Mouse (Mus musculus): ENCODE results near the gene Trp53i13. TPM values are rescaled to one million over a fixed set of nuclear protein-coding genes. Genes with fewer than 3 reads are reported as not detected.
A peak's percentile ranks its signal among the peaks of the same experiment; 100 is the strongest.

Trp53i13 gene
- polyA plus RNA-seq, 1 experiment from 2014 or later = 15.0 TPM

GRCm38 (mm10) chr11:77465111-77465510, 50.7 kb downstream of the Trp53i13 start:
- H3K4me2 ChIP-seq (replicated peaks) = no peak overlapping the region
- no peak overlapping the region for H3K4me3 ChIP-seq
- ATAC-seq (replicated peaks) = no peak
- H3K4me1 ChIP-seq = peaks cover 19% of the 10 kb centered on the region
- H3K9ac ChIP-seq (replicated peaks) = no peak overlapping the region
- 0 out of 2 replicates have a peak, but pooled peaks cover under 1% of the 10 kb centered on the region for H3K36me3 ChIP-seq
- H3K27ac ChIP-seq (replicated peaks) = no peak overlapping the region
- 47% methylated on average over 3 of the region's 3 CpGs for WGBS
- peaks cover 31% of the 10 kb centered on the region for H3K27me3 ChIP-seq
- H3K9me3 ChIP-seq = no peaks in the 10 kb centered on the region

GRCm38 (mm10) chr11:77464684-77465083, 51.1 kb downstream of the Trp53i13 start:
- H3K4me1 ChIP-seq = peaks cover 19% of the 10 kb centered on the region
- H3K9ac ChIP-seq (replicated peaks) = no peak overlapping the region
- no peaks in the 10 kb centered on the region for H3K36me3 ChIP-seq
- no peak overlapping the region for H3K27ac ChIP-seq (replicated peaks)
- ATAC-seq (replicated peaks) = no peak
- no peak overlapping the region for H3K4me3 ChIP-seq
- WGBS = 60% methylated on average over 4 of the region's 4 CpGs
- H3K9me3 ChIP-seq = no peaks in the 10 kb centered on the region
- peaks cover 31% of the 10 kb centered on the region for H3K27me3 ChIP-seq
- no peak overlapping the region for H3K4me2 ChIP-seq (replicated peaks)

GRCm38 (mm10) chr11:77463786-77464185, 52.0 kb downstream of the Trp53i13 start:
- H3K27me3 ChIP-seq = peaks cover 31% of the 10 kb centered on the region
- ATAC-seq (replicated peaks) = no peak
- H3K4me3 ChIP-seq = no peak overlapping the region
- H3K4me2 ChIP-seq (replicated peaks) = no peak overlapping the region
- H3K4me1 ChIP-seq = peaks cover 19% of the 10 kb centered on the region
- no peaks in the 10 kb centered on the region for H3K9me3 ChIP-seq
- H3K27ac ChIP-seq (replicated peaks) = no peak overlapping the region
- no peak overlapping the region for H3K9ac ChIP-seq (replicated peaks)
- 74% methylated on average over 10 of the region's 10 CpGs for WGBS
- H3K36me3 ChIP-seq = no peaks in the 10 kb centered on the region

- H3K27ac ChIP-seq (replicated peaks) = no peak overlapping the region
- 49% methylated on average over 8 of the region's 8 CpGs for WGBS
- no peak for ATAC-seq (replicated peaks)
- no peak overlapping the region for H3K4me3 ChIP-seq
- H3K9me3 ChIP-seq = no peaks in the 10 kb centered on the region
- H3K36me3 ChIP-seq = no peaks in the 10 kb centered on the region; the same call in 1 of the 2 replicates
- peak overlapping the region; percentile 87 for H3K4me2 ChIP-seq (replicated peaks)
- no peak overlapping the region for H3K9ac ChIP-seq (replicated peaks)
- H3K4me1 ChIP-seq = peaks cover 19% of the 10 kb centered on the region
- H3K27me3 ChIP-seq = peaks cover 31% of the 10 kb centered on the region
Observed at GRCm38 (mm10) chr11:77463101-77463445, 52.7 kb downstream of the Trp53i13 start.

- H3K4me3 ChIP-seq = peak within 1 kb of the TSS; percentile 41
- ATAC-seq (replicated peaks) = peak; percentile 39
- H3K4me2 ChIP-seq (replicated peaks) = peak within 1 kb of the TSS; percentile 87
- WGBS = under 1% methylated on average over 72 of the region's 73 CpGs
- H3K9ac ChIP-seq (replicated peaks) = peak within 1 kb of the TSS; percentile 38
- peaks cover 27% of the 10 kb centered on the region for H3K27me3 ChIP-seq
- peaks cover 13% of the 10 kb centered on the region for H3K4me1 ChIP-seq
- no peak within 1 kb of the TSS for H3K27ac ChIP-seq (replicated peaks)
- no peaks in the 10 kb centered on the region for H3K9me3 ChIP-seq
- H3K36me3 ChIP-seq = no peaks in the 10 kb centered on the region; the same call in 1 of the 2 replicates
Observed at GRCm38 (mm10) chr11:77462283-77463100, 53.3 kb downstream of the Trp53i13 start, which contains the start of gene Coro6. Gene Coro6 (plus strand): TSS chr11:77462411.

- ATAC-seq (replicated peaks) = 0 out of 2 replicates have a peak, but pooled peaks have one; percentile 27
- H3K27me3 ChIP-seq = peaks cover 23% of the 10 kb centered on the region
- H3K4me2 ChIP-seq (replicated peaks) = peak overlapping the region; percentile 87
- H3K27ac ChIP-seq (replicated peaks) = no peak overlapping the region
- H3K4me3 ChIP-seq = peak overlapping the region; percentile 41
- WGBS = 3% methylated on average over 6 of the region's 6 CpGs
- H3K9me3 ChIP-seq = no peaks in the 10 kb centered on the region
- H3K36me3 ChIP-seq = no peaks in the 10 kb centered on the region; the same call in 1 of the 2 replicates
- H3K4me1 ChIP-seq = peaks cover 13% of the 10 kb centered on the region
- H3K9ac ChIP-seq (replicated peaks) = peak overlapping the region; percentile 38; the same call in 1 of the 2 replicates
Observed at GRCm38 (mm10) chr11:77461856-77462255, 53.9 kb downstream of the Trp53i13 start.

Other genes starting within 250 kb of the Trp53i13 start
- gene Coro6, start 53.6 kb downstream of the Trp53i13 start, polyA plus RNA-seq (2015; fragmentation: Nextera tagmentation; extraction: Ambion mirVana) = 0.08 and 0.09 TPM in 2 replicates
- 37.3 and 41.8 TPM in 2 replicates for gene Ankrd13b, start 26.3 kb downstream of the Trp53i13 start, polyA plus RNA-seq (2015; fragmentation: Nextera tagmentation; extraction: Ambion mirVana)
- 14.4 and 15.9 TPM in 2 replicates for gene Git1, start 22.4 kb downstream of the Trp53i13 start, polyA plus RNA-seq (2015; fragmentation: Nextera tagmentation; extraction: Ambion mirVana)
- gene Abhd15, start 859 bp downstream of the Trp53i13 start, polyA plus RNA-seq (2015; fragmentation: Nextera tagmentation; extraction: Ambion mirVana) = 1.9 and 2.4 TPM in 2 replicates
- gene Gm10392, start 3.2 kb upstream of the Trp53i13 start, polyA plus RNA-seq (2015; fragmentation: Nextera tagmentation; extraction: Ambion mirVana) = not detected in 2 replicates
- gene Taok1, start 91.8 kb upstream of the Trp53i13 start, polyA plus RNA-seq (2015; fragmentation: Nextera tagmentation; extraction: Ambion mirVana) = 27.0 and 28.9 TPM in 2 replicates
- 3.8 and 3.9 TPM in 2 replicates for gene Nufip2, start 170.2 kb upstream of the Trp53i13 start, polyA plus RNA-seq (2015; fragmentation: Nextera tagmentation; extraction: Ambion mirVana)
- gene Cryba1, start 209.3 kb upstream of the Trp53i13 start, polyA plus RNA-seq (2015; fragmentation: Nextera tagmentation; extraction: Ambion mirVana) = 0.18 and 0.38 TPM in 2 replicates
- 45.5 and 52.5 TPM in 2 replicates for gene Myo18a, start 247.3 kb upstream of the Trp53i13 start, polyA plus RNA-seq (2015; fragmentation: Nextera tagmentation; extraction: Ambion mirVana)

All from forebrain, embryonic 15.5 days (tissue).